Comparison of ENCODE assay signal across 8 mouse cellular contexts in the genomic region with DNA sequence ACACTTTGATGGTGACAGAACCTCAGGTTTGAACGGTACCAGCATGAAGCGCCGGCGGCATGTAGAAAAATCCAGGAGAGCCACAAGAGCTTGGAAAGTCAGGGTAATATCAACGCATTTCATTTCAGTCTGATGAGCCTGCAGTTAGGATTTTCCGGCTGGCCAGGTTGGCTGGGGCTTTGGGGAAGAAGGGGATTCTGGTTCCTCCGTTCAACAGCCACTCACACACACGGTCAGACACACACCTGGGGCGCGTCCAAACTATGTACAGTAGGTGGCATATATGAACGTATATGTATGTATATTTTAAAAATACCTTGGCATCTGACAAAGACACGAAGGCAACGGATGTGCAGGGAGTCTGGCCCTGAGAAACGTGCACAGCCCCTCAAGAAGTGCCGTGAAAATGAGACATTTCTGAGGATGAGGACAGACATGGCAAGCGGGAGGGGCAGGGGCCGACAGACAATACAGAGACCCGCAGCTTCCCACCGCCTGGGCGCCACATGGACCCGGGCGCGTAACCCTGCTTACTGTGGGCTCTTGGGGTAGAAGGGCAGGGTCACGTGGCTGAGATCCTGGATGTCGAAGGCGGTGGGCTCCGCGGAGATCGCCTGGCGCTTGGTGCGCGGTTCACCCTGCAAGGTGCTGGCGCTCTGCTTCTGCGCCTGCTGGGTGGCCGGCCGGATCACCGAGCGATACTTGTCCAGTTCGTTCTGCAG.
DNase-seq lines count a peak whose midpoint lies in the region; ATAC-seq and TF ChIP-seq lines count a peak whose summit lies in the region.

No protein-coding gene starts in this region.

- no peak for TF ChIP-seq CTCF in intestine, postnatal 0 days (IDR thresholded peaks at IDR 0.05; ENCODE audit: low read depth)

- H3K4me1 ChIP-seq in forebrain, embryonic 13.5 days = peaks cover 16% of the 10 kb centered on the region
- no peaks in the 10 kb centered on the region for H3K4me1 ChIP-seq in intestine, postnatal 0 days (replicated peaks; ENCODE audit: control insufficient read depth, insufficient read depth, low read length)
- H3K4me1 ChIP-seq in liver, embryonic 15.5 days (replicated peaks) = no peaks in the 10 kb centered on the region

- H3K27me3 ChIP-seq in forebrain, embryonic 13.5 days = peaks cover 9% of the 10 kb centered on the region; the same call in 1 of the 2 replicates
- peaks cover 18% of the 10 kb centered on the region for H3K27me3 ChIP-seq in intestine, postnatal 0 days (replicated peaks; ENCODE audit: control insufficient read depth, insufficient read depth, low read length)
- peaks cover 31% of the 10 kb centered on the region for H3K27me3 ChIP-seq in liver, embryonic 15.5 days

- H3K36me3 ChIP-seq in forebrain, embryonic 13.5 days (ENCODE audit: poor library complexity, severe bottlenecking) = no peaks in the 10 kb centered on the region
- no peaks in the 10 kb centered on the region for H3K36me3 ChIP-seq in intestine, postnatal 0 days (ENCODE audit: control insufficient read depth, insufficient read depth)
- H3K36me3 ChIP-seq in liver, embryonic 15.5 days (replicated peaks) = no peaks in the 10 kb centered on the region

- 5% methylated on average over 39 of the region's 39 CpGs for WGBS in forebrain, embryonic 13.5 days
- WGBS in intestine, postnatal 0 days = 8% methylated on average over 39 of the region's 39 CpGs
- 9% methylated on average over 39 of the region's 39 CpGs for WGBS in liver, embryonic 15.5 days (ENCODE audit: insufficient replicate concordance)

- H3K9me3 ChIP-seq in forebrain, embryonic 13.5 days (replicated peaks) = no peaks in the 10 kb centered on the region
- H3K9me3 ChIP-seq in intestine, postnatal 0 days (ENCODE audit: control insufficient read depth) = no peaks in the 10 kb centered on the region
- no peaks in the 10 kb centered on the region for H3K9me3 ChIP-seq in liver, embryonic 15.5 days (replicated peaks)

- peak overlapping the region; percentile 95 for H3K4me2 ChIP-seq in forebrain, embryonic 13.5 days
- H3K4me2 ChIP-seq in intestine, postnatal 0 days (replicated peaks; ENCODE audit: low read depth) = peak overlapping the region; percentile 68
- H3K4me2 ChIP-seq in liver, embryonic 15.5 days = peak overlapping the region; percentile 59

- intact Hi-C loops in heart, postnatal 25 days (cut with DNase I) = no loop called here

- ATAC-seq in forebrain, embryonic 13.5 days = peak; percentile 90
- no peak for ATAC-seq in intestine, postnatal 0 days
- no peak for ATAC-seq in liver, embryonic 15.5 days (ENCODE audit: insufficient read depth)
- no peak for ATAC-seq in CD4-positive, CD25-positive, alpha-beta regulatory T cell, adult 4 months

- peak; percentile 89 for DNase-seq in heart, adult 11 months
- no peak for DNase-seq in heart, postnatal 25 days (ENCODE audit: low spot score)
- DNase-seq in R1 (ENCODE audit: low read depth, low spot score) = peak; percentile 15
- peak; percentile 22 for DNase-seq in right cerebral cortex, postnatal 14 days

- H3K9ac ChIP-seq in forebrain, embryonic 13.5 days = peak overlapping the region; percentile 72
- H3K9ac ChIP-seq in intestine, postnatal 0 days (ENCODE audit: low read depth, low read length) = peak overlapping the region; percentile 50
- H3K9ac ChIP-seq in liver, embryonic 15.5 days = no peak overlapping the region

- H3K27ac ChIP-seq in forebrain, embryonic 13.5 days = no peak overlapping the region
- H3K27ac ChIP-seq in intestine, postnatal 0 days (ENCODE audit: low read depth, low read length) = peak overlapping the region; percentile 30; the same call in 1 of the 2 replicates
- no peak overlapping the region for H3K27ac ChIP-seq in liver, embryonic 15.5 days (replicated peaks)

- H3K4me3 ChIP-seq in forebrain, embryonic 13.5 days = peak overlapping the region; percentile 68
- peak overlapping the region; percentile 50 for H3K4me3 ChIP-seq in intestine, postnatal 0 days (ENCODE audit: low read depth, low read length)
- peak overlapping the region; percentile 43 for H3K4me3 ChIP-seq in liver, embryonic 15.5 days (replicated peaks)
